Mouse (Mus musculus): ENCODE measurements at regions not wholly inside any gene's neighbourhood (a gene's known extent, or its start where the extent isn't known, plus 50 kb on each side); places are given as distances from the start of the nearest gene placed in this dataset.

DNA sequence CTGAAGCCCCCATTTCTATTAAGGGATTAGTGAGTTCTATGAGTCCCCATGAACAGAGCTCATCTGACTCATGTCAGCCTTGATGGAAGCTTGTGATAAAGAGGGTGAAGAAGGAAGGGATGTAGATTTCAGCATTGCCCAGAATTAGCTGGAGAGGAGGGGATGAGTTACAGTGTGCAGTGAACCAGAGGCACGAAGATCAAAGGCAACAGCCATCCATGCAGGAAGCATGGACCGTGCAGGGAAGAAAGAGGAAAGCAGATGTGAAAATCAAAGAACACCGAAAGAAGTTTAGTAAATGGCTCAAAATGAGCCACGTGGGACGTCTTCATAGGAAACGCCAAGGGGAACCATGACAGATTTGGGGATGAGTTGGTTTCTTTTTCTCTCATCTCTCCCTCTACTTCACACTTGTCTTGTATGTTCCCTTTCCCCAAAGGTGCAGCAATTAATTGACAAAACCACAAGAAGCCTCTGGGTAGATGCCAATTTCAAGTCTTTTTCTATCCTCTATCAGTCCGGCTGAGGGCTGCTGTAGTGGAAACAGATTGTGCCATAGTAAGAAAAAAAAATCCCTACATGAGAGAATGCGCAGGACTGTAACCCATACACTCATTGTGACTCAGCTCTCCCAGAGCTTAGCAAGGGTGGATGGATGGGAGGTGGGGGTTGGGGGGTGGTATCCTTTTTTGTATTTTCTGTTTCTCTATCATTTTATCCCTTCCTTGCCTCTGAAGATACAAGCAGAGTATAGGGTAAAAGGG, 243.7 kb upstream of the Spag17 start:
- DNase-seq (ENCODE audit: low spot score), result no peak
- Histone ChIP-seq H3K27ac (replicated peaks) (no peak overlapping the region), H3K36me3 (replicated peaks) (no peaks in the 10 kb centered on the region), H3K4me3 (no peak overlapping the region), H3K27me3 (replicated peaks; ENCODE audit: low read depth, poor library complexity, severe bottlenecking) (no peaks in the 10 kb centered on the region), H3K4me1 (no peaks in the 10 kb centered on the region), H3K9me3 (no peaks in the 10 kb centered on the region)
- 69% methylated on average over 8 of the region's 8 CpGs for WGBS

DNA sequence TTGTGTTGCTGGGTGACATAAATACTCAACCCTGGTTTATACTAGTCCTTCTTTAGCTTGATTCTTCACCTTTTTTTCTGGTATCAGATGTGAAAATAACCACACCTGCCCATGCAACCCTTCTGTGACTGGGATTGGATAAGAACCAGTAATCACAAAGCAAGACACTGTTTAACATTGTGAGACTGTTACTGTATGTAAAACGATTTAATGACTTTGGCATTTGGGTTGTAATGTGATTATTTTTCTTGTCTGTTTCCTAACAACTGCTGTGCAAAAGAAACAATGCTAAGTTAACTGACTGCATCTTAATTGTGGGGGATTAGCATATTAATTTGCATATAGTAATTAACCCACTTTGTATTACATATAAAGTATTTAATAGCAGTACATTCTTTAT, 240.3 kb upstream of the Spag17 start:
- Histone ChIP-seq H3K4me3 (no peak overlapping the region), H3K27me3 (replicated peaks; ENCODE audit: low read depth, poor library complexity, severe bottlenecking) (no peaks in the 10 kb centered on the region), H3K27ac (replicated peaks) (no peak overlapping the region), H3K9me3 (no peaks in the 10 kb centered on the region), H3K4me1 (no peaks in the 10 kb centered on the region), H3K36me3 (replicated peaks) (no peaks in the 10 kb centered on the region)
- no peak for DNase-seq (ENCODE audit: low spot score)
- WGBS, result 83% methylated on average over 1 of the region's 1 CpGs

DNA sequence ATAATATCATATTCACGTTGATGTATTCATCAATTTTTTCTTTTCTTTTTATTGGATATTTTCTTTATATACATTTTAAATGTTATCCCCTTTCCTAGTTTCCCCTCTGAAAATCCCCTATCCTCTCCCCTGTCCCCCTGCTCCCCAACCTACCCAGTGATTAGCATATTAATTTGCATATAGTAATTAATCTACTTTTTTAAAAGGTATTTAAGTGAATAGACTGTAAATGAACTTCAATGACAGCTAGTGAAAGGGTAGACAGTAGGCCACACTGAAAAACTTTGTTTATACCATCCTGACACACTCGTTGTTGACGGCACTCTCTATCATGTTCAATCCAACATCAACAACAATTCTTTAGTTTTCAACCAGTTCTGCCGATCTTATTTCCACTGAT, 239.9 kb upstream of the Spag17 start:
- WGBS, result 94% methylated on average over 4 of the region's 4 CpGs

GRCm38 (mm10) chr3:99657617-99658016, 227.6 kb upstream of the Spag17 start:
- Histone ChIP-seq H3K27me3 (replicated peaks; ENCODE audit: low read depth, poor library complexity, severe bottlenecking) (no peaks in the 10 kb centered on the region), H3K4me3 (no peak overlapping the region), H3K36me3 (replicated peaks) (no peaks in the 10 kb centered on the region), H3K4me1 (no peaks in the 10 kb centered on the region), H3K27ac (replicated peaks) (no peak overlapping the region), H3K9me3 (no peaks in the 10 kb centered on the region)
- WGBS, result 88% methylated on average over 5 of the region's 5 CpGs
- DNase-seq (ENCODE audit: low spot score), result no peak

More for the DNA sequence above, 239.9 kb upstream of the Spag17 start:
- DNase-seq (ENCODE audit: low spot score), result no peak
- Histone ChIP-seq H3K27ac (replicated peaks) (no peak overlapping the region), H3K4me3 (no peak overlapping the region), H3K36me3 (replicated peaks) (no peaks in the 10 kb centered on the region), H3K27me3 (replicated peaks; ENCODE audit: low read depth, poor library complexity, severe bottlenecking) (no peaks in the 10 kb centered on the region), H3K4me1 (no peaks in the 10 kb centered on the region), H3K9me3 (no peaks in the 10 kb centered on the region)

GRCm38 (mm10) chr3:99663783-99664182, 221.4 kb upstream of the Spag17 start:
- no peaks in the 10 kb centered on the region for H3K9me3 ChIP-seq
- H3K27ac ChIP-seq (replicated peaks), result no peak overlapping the region
- no peaks in the 10 kb centered on the region for H3K36me3 ChIP-seq (replicated peaks)
- H3K27me3 ChIP-seq (replicated peaks; ENCODE audit: low read depth, poor library complexity, severe bottlenecking), result no peaks in the 10 kb centered on the region
- no peak for DNase-seq (ENCODE audit: low spot score)
- no peak overlapping the region for H3K4me3 ChIP-seq
- 85% methylated on average over 6 of the region's 6 CpGs for WGBS
- peaks cover 5% of the 10 kb centered on the region; the same call in 1 of the 2 replicates for H3K4me1 ChIP-seq

DNA sequence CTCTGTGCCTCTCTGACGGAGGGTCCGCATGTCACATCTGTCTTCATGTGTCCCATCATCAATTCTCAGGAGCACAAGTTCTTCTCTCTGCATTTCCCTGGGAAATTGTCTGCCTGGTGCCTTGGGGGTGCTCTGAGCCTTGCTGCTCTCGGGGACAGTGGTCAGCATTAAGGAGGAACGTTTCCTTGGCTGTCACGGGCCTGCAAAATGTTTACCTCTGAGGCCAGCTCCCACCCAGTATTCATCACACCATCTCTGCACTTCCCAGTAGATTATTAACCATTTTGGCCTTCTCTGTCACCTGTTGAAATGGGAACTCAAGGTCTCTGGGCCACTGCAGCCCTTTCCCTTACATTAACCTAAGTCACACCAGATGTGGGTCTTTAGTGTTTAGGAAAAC, 219.8 kb upstream of the Spag17 start:
- H3K9me3 ChIP-seq, result no peaks in the 10 kb centered on the region
- H3K4me3 ChIP-seq, result no peak overlapping the region
- H3K4me1 ChIP-seq, result peaks cover 5% of the 10 kb centered on the region; the same call in 1 of the 2 replicates
- DNase-seq (ENCODE audit: low spot score), result no peak
- H3K36me3 ChIP-seq (replicated peaks), result no peaks in the 10 kb centered on the region
- no peak overlapping the region for H3K27ac ChIP-seq (replicated peaks)
- H3K27me3 ChIP-seq (replicated peaks; ENCODE audit: low read depth, poor library complexity, severe bottlenecking), result no peaks in the 10 kb centered on the region
- WGBS, result 70% methylated on average over 5 of the region's 5 CpGs

DNA sequence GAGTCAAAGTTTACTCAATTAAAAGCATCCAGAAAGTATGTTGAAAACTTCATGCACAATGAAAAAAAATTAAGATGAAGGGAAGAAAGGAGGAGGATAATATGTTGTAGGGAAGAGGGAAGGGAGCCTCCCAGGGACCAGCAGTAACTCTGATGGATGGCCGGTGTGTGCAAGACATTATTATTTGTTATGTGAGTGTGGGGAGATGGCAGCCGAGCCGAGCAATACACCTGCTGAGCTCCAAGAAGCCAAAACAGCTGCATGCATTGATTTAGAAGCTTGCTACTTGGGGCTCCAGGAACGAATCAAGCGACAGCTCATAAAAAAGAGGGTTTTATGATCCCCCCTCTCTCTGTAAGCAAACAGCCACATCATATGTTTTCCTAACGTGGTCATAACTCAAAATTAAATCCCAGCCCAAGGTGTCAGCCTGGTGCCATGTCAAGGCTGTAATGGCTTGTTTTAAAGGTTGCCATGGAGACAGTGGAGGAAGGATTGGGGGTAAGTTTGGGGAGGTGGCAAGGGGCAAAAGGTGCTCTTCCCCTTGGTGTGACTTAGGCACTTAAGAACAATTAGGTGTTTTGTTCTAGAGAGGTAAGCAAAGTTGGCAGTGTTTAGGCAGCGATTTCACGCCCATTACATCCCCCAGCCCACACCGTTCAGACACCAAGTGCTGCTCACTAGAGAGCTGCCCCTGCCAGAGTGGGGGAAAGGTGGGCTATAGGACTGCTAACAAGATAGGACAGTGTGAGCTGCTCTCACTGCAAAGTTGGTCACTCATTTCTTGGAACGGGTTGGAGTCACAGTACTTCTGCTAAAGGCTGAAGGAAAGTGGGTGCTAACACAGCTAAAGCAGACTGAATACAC, 219.1 kb upstream of the Spag17 start:
- H3K4me1 ChIP-seq, result peaks cover 5% of the 10 kb centered on the region; the same call in 1 of the 2 replicates
- 36% methylated on average over 10 of the region's 10 CpGs for WGBS

GRCm38 (mm10) chr3:99674145-99674544, 211.1 kb upstream of the Spag17 start:
- 93% methylated on average over 2 of the region's 2 CpGs for WGBS
- Histone ChIP-seq H3K36me3 (replicated peaks) (no peaks in the 10 kb centered on the region), H3K27ac (replicated peaks) (no peak overlapping the region), H3K4me1 (no peaks in the 10 kb centered on the region), H3K4me3 (no peak overlapping the region), H3K9me3 (no peaks in the 10 kb centered on the region), H3K27me3 (replicated peaks; ENCODE audit: low read depth, poor library complexity, severe bottlenecking) (no peaks in the 10 kb centered on the region)
- no peak for DNase-seq (ENCODE audit: low spot score)

More for the DNA sequence above, 219.1 kb upstream of the Spag17 start:
- no peak for DNase-seq (ENCODE audit: low spot score)
- H3K27me3 ChIP-seq (replicated peaks; ENCODE audit: low read depth, poor library complexity, severe bottlenecking), result no peaks in the 10 kb centered on the region
- no peaks in the 10 kb centered on the region for H3K36me3 ChIP-seq (replicated peaks)
- H3K4me3 ChIP-seq, result no peak overlapping the region
- H3K9me3 ChIP-seq, result no peaks in the 10 kb centered on the region
- H3K27ac ChIP-seq (replicated peaks), result no peak overlapping the region

DNA sequence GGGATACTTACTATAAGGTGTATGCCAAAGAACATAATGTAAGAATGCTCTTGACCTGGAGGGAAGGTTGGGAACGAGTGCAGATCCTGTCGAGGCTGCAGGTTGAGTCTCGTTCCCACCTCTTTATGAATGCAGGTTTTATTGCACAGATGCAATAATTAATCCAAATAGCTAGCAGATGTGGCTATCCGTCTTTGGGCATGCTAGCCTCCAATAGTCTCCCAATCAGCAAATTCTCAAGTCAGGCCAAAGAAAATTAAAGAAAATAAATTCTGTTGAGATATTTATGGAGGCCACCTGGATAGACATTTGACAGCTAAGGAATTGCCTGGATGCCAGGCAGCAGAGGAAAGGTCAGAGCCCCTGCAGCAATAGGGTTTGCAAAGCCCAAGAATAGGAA, 175.7 kb upstream of the Spag17 start:
- Histone ChIP-seq H3K4me3 (no peak overlapping the region), H3K9me3 (no peaks in the 10 kb centered on the region), H3K27me3 (replicated peaks; ENCODE audit: low read depth, poor library complexity, severe bottlenecking) (no peaks in the 10 kb centered on the region), H3K4me1 (no peaks in the 10 kb centered on the region), H3K36me3 (replicated peaks) (no peaks in the 10 kb centered on the region), H3K27ac (replicated peaks) (no peak overlapping the region)
- 60% methylated on average over 4 of the region's 4 CpGs for WGBS
- DNase-seq (ENCODE audit: low spot score), result no peak

DNA sequence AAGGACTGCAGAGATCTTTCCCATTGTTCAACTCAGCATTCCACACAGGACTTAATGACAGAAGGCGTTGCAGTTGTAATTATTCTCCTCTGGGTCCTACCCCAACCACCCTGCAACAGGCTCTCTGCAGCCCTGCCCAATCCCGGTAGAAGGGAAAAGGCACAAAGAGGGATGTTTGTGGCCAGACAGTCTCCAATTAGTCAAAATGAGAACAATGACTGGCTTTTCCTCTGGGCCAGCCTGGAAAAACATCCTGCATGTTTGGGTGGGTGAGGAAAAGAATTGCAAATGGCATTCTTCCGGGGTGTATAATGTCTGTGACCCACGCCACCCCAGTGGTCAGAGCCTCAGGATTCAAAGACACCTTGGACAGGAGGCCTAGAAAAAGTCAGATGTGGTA, 168.8 kb upstream of the Spag17 start:
- H3K27ac ChIP-seq (replicated peaks), result no peak overlapping the region
- no peak overlapping the region for H3K4me3 ChIP-seq
- 45% methylated on average over 4 of the region's 4 CpGs for WGBS
- H3K4me1 ChIP-seq, result no peaks in the 10 kb centered on the region
- H3K36me3 ChIP-seq (replicated peaks), result no peaks in the 10 kb centered on the region
- no peaks in the 10 kb centered on the region for H3K27me3 ChIP-seq (replicated peaks; ENCODE audit: low read depth, poor library complexity, severe bottlenecking)
- H3K9me3 ChIP-seq, result no peaks in the 10 kb centered on the region
- DNase-seq (ENCODE audit: low spot score), result no peak

DNA sequence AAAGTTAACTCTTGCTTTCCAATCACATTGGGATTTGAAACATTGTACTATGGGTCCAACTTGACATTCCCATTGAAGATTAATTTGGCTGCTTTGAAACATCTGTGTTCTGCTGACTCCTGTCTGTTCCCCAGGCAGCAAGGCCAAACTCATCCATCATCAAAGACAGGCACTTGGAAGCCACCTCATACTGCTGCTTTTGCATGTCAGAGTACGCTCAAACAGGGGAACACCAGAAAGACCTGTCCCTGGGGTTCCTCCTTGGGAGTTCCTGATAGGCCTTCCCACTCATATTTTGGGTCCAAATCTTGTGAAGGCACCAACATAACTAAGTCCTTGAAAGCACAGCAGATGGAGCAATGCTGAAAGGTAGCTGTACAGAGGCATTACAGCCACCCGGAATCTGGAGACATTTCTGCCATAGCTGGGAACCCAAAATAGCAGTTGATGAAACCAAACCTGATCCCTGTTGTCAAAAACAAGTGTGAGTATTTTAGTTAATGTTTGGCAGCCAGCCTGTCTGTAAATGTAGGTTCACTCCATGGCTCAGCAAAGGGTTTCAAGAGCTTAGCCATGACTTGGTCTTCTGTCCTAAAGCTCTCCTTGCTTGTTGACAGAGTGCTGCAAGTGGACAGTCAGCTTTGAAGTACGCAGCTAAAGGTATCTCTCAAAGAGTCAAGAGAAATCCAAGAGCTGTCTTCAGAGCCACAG, 147.0 kb upstream of the Spag17 start:
- no peaks in the 10 kb centered on the region for H3K36me3 ChIP-seq (replicated peaks)
- 87% methylated on average over 3 of the region's 3 CpGs for WGBS
- no peak for DNase-seq (ENCODE audit: low spot score)

GRCm38 (mm10) chr3:99739654-99740053, 145.6 kb upstream of the Spag17 start:
- Histone ChIP-seq H3K27me3 (replicated peaks; ENCODE audit: low read depth, poor library complexity, severe bottlenecking) (no peaks in the 10 kb centered on the region), H3K4me1 (no peaks in the 10 kb centered on the region), H3K9me3 (no peaks in the 10 kb centered on the region), H3K4me3 (no peak overlapping the region), H3K36me3 (replicated peaks) (no peaks in the 10 kb centered on the region), H3K27ac (replicated peaks) (no peak overlapping the region)
- WGBS, result 81% methylated on average over 7 of the region's 7 CpGs
- DNase-seq (ENCODE audit: low spot score), result no peak

More for the DNA sequence above, 147.0 kb upstream of the Spag17 start:
- Histone ChIP-seq H3K27ac (replicated peaks) (no peak overlapping the region), H3K9me3 (no peaks in the 10 kb centered on the region), H3K4me1 (no peaks in the 10 kb centered on the region), H3K4me3 (no peak overlapping the region), H3K27me3 (replicated peaks; ENCODE audit: low read depth, poor library complexity, severe bottlenecking) (no peaks in the 10 kb centered on the region)
